Mouse (Mus musculus): ENCODE data around the gene Marcks. TPM values are rescaled to one million over a fixed set of nuclear protein-coding genes. Genes with fewer than 3 reads are reported as not detected.
A peak's percentile ranks its signal among the peaks of the same experiment; 100 is the strongest.

The Marcks gene
- 10 to 100 TPM; 39.9 to 48.3 TPM for total RNA-seq (2021)

DNA sequence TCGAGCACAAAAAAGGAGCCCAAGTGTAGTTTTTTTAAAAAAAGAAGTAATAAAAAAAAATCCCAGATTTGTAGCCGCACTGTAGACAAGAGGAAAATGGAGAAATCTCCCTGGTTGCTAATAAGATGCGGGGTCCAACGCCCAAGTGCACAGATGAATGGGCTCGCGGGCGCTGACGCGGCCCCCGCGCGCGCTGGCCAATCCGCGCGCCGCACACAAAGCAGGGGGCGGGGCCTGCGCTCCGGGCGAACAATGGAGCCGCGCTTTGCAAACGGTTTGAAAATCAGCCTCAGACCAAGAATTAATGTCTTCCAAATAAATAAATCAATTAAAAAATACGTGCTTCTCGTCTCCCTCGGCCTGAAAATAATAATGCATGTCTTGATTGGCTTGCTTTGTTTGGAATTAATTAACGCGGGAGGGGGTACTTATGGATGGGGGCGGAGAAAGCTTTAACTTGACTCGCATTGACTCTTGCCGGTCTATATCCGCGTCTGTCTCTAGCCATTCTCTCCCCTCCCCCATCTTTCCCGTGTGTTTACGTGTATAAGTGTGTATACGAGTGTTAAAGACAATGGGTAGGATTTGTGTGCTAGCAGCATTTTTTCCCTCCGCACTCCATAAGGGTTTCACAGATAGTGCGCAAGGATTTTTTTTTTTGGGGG, at the start of gene Marcks:
Gene Marcks, minus strand, starts transcription at position 143 of the 665 bp plus-strand sequence.
- DNase-seq: peak; percentile 84 to 87
- intact Hi-C loops (cut with DNase I): loop anchor here (2.0 to 5.0 kb wide), 7 partner anchors 94 to 1413 kb away; no protein-coding TSS in a partner anchor

DNA sequence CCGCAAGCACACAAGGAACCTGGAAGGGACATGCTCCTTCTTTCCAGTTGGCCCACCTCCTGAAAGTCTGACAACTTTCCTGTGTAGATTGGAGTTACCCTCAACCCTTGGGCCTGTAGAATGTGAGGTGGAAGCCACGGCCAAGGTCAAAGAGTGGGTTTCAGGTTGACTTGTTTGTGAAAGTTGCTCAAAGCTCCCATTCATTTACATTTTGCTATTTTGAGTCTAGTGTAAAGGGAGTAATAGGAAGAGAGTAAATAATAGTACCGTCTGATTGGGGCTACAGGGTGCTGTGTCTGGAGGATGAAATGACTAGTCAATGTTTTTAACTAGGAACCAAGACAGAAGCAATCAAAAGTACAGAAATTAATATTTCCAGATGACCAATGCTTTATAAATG, 38.4 kb upstream of the Marcks start:
- intact Hi-C loops (cut with DNase I): no loop called here
- no peak for DNase-seq

DNA sequence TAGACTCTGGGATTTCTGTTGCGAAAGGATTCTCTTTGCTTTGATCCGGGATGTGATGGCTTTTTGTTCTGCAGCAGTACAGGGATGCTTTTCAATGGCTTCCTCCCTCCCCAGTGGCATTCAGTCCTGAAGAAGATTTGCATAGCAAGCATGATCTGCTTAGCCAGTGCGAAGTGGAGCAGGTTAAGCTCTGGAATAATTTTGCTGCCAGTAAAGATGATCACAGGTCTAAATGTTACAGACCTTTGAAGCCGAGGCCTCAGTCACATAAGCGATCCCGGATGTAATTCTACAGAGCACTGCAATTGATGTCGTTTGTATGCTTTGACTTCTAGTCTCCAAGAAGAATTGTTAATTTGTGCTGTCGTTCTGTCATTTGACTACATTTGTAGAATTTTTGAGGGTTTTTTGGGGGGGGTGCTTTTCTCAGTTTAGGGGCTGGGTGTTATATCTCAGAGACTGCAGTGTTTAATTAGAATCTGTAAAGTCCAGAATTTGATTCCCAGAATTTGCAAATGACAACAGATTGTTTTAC, 33.8 kb upstream of the Marcks start:
- DNase-seq: no peak
- intact Hi-C loops (cut with DNase I): no loop called here

DNA sequence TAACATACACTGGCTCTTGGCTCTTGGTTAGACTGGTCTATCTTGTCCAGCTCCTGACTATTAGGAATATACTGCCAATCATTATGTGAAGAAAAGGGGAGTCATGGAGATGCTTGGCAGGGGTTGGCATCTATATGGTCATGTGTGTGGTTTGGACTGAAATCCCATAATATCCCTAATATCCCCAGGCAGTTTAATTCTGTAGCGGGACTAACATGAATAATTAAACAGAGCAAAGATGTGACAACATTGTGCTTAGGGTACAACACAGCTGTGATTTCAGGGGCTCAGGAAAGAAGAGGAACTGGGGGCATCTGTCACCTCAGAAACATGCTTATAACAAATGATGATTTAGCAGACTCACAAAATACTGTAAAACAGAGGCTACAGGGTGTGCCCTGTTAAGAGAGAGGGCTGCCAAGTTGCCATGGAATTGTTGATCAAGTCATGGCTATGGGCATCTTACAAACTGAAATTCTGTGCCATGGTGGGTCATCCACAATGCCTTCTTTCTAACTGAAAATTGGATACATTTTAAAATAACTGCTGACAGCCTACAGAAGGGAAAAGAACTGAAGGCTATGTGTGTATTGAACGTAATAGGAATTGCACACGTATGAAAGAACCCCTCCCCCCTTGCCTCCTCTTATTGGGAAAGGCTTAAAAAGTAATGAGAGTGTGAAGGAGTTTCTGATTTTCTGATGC, 33.1 kb upstream of the Marcks start:
- intact Hi-C loops (cut with DNase I): no loop called here
- DNase-seq: no peak

DNA sequence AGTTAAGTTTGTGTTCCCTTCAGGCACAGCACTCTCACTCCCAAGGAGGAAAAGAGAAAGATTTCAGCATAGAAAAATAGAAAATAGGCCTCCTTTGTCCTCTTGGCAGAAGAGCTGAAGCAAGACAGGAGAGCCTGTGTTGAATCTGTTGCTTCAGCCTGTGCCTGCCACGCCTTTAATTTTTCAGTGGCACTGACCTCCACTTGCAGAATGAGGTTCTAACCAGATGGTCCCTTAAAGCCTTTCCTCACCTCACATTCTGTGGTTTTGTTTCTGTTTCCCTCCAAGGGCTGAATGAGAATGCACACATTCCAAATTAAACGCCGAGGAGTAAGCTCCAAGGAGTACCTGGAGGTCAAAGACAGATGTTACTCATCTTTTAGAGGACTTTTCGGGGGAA, 32.2 kb upstream of the Marcks start:
- intact Hi-C loops (cut with DNase I): no loop called here
- no peak for DNase-seq

DNA sequence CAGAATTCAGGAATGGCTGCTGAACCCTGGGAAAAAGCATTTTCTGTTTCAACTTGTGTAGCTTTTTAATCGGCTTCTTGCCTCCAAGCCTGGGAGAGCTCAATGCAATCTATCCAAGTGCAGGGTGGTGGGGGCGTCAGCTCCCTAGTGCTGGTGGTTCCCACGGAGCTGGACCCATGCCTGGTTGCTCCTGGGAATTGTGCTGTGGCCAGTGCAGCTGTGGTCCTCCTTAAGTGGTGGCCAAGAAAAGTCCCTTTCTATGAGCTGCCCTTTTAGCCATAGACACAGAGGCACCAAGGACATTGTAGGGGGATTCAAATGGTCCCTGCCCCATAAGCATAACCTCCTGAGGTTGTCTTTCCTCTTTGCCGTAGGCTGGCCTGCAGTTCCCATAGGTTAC, 31.7 kb upstream of the Marcks start:
- intact Hi-C loops (cut with DNase I): no loop called here
- peak; percentile 47 to 58 for DNase-seq

DNA sequence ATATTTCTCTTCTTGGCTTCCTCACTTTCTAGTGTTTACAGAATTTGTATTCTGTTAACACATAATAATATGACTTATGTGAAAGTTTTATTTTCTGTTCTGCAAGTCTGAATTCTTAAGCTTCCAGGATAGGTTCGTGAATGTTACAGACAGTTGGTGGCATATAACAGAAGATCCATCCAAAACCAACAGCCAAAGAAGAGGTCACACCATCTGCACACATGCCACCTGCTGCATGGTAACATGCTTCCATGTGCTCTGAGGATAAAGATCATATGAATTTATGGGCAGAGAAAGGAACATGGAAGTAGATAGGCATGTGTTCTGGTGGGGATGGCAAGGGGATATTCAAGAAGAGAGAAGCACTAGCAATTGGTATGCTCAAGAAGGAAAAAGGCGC, 28.8 kb upstream of the Marcks start:
- intact Hi-C loops (cut with DNase I): no loop called here
- DNase-seq: no peak

DNA sequence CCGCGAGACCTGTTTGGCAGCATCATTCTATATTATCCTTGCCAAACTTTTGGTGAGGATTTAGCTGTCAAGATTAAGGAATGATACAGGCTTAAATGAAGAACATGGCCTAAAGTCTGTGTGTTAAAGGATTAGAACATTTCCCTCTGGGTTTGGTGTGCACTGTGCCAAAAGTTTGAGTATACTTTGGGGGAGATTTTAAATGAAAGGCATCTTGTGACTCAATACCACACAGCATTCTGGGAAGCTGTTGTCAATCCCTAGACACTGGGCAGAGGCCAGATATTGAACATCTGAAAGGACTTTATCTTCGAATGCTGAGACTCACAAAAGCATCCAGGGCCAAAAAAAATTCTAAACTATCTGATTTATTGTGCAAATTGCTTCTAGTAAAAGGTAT, 21.0 kb upstream of the Marcks start:
- intact Hi-C loops (cut with DNase I): no loop called here
- no peak for DNase-seq

DNA sequence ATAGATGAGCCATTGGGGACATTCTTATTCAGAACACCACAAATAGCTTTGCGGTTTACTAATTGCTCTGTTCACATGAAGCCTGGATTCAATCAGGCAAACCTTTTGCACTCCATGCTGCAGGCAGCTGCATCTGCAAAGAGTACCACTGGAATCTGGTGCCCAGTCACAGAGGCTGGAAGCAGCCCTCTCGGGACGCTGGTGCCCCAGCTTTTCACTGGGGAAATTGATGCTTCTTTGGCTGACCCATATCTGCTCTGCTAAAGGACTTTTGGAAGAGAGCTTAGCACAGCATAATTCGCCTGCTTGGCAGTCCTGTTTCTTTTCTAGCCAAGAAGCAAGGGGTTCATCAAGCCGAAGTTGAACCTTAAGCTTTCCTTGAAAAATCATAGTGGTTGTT, 18.4 kb upstream of the Marcks start:
- intact Hi-C loops (cut with DNase I): no loop called here
- no peak for DNase-seq

DNA sequence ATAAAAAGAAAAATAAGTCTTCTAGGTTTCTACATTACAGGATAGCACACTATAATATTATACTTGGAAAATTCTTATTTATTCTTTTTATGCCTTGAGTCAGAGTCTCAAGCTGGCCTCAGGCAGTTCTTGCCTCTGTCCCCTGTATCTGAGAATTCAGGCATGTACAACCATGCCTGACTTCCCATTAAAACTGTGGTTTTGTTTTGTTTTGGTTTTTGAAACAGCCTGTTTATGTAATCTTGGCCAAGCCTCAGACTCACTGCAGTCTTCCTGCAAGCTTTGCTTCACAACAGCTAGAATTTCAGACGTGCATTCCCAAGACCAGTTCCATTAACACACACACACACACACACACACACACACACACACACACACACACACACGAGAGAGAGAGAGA, 16.4 kb upstream of the Marcks start:
- intact Hi-C loops (cut with DNase I): no loop called here
- no peak for DNase-seq

DNA sequence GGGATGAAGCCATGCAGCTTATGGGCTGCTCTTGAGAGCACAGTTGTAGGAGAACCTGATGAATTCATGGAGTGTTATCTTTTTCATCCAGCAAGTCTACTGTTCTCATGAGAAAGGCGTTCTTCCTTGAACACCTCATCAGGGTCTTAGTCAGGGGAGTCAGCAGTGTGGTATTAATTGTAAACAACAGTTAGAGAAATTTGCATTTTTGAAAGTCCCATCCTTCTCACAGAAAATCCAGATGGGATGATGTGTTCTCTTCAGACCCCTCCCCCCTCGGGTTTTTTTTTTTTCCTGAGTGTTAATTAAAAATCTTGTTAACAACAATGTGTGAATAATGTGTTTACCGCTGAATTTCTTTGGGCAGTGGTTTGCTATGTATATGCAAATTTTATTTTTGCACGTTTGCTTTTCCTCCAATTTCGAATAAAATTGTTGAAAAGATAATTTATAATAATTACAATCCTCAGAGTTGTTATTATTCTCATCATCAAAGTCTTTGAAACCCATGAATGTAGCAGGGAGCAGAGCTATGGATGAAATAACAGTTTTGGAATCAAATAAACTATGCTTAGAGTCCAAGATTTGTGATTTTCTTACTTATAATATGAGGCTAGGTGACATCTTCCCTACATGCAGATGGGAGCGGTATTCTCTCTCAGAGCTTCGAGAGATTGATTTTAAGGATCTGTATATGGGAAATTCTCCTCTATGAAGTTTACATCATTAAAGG, 13.0 kb upstream of the Marcks start:
- intact Hi-C loops (cut with DNase I): no loop called here

DNA sequence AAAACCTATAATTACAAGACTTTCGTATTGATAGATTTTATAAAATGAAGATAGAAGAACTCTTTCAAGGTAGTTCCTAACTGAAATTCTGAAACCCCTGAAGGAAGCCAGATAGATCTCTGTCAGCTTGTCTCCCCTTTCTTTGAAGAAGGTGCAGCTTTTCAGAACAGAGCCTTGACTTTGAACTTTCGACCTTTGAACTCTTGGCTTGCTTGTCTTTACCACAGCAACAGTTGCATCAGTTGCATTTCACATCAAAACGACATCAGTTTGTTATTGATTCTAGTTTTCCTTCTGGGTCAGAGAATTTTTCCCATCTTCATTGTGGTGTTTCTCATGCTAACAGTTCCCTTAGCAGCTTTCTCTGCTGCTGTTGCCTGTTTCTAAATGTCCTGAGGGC, 9.3 kb upstream of the Marcks start:
- intact Hi-C loops (cut with DNase I): no loop called here
- no peak for DNase-seq

More for the DNA sequence above, 13.0 kb upstream of the Marcks start:
- DNase-seq: no peak

DNA sequence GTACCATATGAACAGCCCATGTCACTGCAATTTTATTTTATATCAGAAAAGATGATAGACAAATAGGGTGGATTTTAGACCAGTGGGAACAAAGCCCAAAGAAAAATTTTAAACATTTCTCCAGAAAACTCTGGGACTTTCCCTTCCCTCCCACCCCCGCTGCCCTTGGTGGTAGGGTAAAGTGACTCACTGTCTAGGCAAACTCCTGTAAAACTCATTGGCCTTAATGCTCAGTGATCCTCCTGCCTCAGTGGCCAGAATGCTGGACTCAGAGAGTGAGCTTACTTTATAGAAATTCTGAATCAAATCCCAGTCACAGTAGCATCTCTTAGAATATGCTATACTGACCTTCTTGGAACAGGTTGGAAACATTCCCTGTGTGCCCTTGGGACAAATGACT, 6.7 kb upstream of the Marcks start:
- intact Hi-C loops (cut with DNase I): no loop called here
- no peak for DNase-seq

DNA sequence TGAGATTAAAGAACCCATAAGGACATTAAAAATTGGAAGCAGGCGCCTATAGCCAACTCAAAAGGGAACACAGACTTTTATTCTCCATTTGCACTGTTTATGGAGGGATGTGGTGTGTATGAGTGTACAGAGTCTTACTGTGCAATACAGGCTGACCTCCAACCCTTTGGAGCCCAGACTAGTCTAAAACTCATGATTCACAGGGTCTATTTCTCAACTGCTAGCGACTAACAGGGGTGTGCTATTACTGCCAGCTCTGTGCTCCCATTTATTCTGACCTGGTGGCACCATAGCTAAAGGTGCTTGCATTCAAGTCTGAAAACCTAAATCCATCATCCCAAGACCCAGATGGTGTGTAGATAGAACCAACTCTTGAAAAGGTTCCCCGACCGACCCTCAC, 2.9 kb upstream of the Marcks start:
- intact Hi-C loops (cut with DNase I): loop anchor here (2.0 to 5.0 kb wide), 3 partner anchors 51 to 719 kb away; no protein-coding TSS in a partner anchor
- no peak for DNase-seq

DNA sequence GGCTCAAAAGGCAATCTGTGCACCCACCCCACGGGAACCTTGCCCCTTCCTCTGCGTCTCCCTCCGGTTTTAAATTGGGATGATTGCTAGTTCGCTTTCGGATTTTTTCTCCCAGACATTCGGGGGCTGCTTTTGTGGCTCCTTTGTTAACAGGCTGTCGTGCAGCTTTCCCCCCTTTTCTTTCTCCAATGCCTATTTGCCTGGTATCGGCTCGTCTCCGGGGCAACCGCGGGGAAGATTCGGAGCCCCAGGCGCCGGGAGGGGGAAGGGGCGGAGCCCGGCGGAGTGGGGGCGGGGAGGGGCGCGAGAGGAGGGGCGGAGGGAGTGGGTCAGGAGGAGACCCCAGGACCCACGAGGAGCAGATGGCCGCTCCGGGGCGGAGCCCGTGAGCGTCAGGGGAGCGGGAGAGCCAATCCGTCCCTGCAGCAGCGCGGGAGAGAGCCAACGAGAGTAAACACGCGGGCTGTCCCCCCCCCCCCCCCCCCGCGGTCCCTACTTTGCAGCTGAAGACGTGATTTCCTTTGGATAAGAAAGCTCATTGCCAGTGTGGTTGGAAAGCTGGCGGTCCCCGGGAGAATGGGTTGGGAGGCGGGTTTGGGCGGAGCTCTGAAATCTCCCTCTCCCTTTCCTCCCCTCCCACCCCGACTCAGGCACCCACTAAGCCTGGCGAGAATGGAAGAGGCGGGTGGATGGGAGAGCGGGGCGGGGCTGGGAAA, 2.2 kb upstream of the Marcks start:
- peak; percentile 83 to 86 for DNase-seq
- intact Hi-C loops (cut with DNase I): loop anchor here (2.0 to 5.0 kb wide), 3 partner anchors 52 to 720 kb away; no protein-coding TSS in a partner anchor

DNA sequence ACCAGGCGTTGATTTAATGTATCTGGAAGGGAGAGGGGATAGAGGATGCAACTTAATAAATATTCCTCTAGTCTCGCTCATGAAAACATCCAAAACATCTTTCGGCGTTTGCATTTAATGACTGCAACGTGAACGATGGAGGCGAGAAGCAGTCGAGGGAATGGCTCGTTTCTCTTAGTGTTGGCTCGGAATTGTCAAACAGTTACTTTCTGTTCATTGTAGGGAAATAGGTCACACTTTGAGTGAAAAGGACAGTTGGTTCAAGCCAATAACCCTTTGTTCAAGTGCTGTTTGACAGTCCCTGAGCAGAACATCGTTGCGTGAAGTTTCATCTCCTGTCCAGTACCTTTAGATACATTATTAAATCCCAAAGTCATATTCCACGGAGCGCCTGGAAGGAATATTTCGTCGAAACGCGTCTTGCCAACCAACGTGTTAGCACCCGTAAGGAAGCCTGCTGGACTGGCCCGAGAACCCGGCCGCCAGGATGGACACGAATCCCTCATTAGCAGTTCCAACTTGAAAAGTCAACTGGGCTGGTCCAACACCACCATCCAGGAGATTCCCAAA, 1.5 kb upstream of the Marcks start:
- no peak for DNase-seq
- intact Hi-C loops (cut with DNase I): loop anchor here (2.0 to 5.0 kb wide), 3 partner anchors 53 to 721 kb away; no protein-coding TSS in a partner anchor

DNA sequence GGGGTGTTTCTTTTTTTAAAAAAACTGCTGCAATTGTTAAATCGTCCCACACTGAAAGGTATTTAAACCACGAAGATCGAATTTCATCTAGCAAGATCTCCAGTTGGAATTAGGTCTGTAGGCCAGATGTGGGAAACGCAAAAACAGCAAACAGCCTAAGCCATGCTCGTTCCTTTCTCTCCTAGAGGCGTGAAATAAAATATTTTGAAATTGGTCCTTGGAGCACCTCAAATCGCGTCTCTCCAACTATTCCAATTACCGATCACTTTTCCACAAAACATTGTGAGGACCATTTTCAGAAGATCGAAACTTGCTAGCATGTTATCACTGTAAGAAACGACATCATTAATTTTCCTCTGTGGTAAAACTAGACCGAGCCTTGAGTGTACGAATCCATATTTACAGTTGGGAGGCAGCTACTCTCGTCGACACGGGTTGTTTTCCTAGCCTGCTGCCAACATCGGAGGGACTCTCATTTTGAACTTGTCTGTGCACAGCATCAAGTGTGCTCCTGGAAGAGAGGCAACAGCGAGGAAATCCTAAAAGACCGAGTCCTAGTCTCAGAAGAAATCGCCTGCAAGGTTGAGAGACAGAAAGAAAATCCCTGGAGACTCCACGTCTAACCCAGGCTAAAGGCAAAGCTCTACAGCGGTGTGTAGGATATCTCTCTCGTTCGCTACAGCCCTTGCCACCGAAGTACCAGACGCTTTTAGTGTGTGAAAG, 884 bp upstream of the Marcks start:
- intact Hi-C loops (cut with DNase I): loop anchor here (2.0 to 5.0 kb wide), 10 partner anchors 53 to 1413 kb away; no protein-coding TSS in a partner anchor
- DNase-seq: peak; percentile 41 to 71

DNA sequence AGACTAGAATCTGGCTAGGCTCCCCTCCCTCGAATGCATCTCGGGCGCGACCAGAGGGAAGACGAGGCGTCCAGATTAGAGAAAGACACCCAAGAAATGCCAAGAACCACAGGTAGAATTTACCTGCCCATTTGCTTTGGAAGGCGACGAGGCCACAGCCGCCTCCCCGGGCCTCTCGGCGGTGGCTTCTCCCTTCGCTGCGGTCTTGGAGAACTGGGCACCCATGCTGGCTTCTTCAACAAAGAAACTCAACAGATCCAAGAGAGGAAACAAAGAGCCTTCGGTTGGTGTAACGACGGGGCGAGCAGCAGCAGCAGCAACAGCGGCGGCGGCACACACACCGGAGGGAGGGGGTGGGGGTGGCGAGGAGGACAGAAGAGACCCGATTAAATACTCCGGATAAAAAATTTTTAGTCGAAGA, 399 bp downstream of the Marcks start:
- intact Hi-C loops (cut with DNase I): loop anchor here (2.0 to 5.0 kb wide), 7 partner anchors 94 to 1414 kb away; no protein-coding TSS in a partner anchor
- peak in 1 of 2 experiments; percentile 39 for DNase-seq

All from heart, postnatal 36 days (tissue).